Mouse (Mus musculus): ENCODE results near the gene 4933403O08Rik.

Gene 4933403O08Rik

DNA sequence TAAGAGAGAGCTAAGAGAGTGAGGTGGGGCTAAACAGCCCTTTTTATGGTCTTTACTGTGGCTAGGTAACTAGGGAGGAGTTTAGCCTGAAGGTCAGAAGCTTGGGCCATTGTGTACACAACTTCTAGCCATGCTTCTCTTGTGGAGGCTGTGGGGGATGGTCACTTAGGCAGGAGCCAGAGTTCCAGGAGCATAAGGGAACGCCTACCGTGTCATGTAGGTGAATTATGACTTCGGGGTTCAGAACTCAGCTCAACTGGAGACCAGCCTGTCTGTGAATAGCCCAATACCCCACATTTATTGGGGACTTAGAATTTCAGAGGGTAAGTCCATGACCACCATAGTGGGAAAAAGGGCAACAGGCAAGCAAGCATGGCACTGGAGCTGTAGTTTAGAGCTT, at the start of gene 4933403O08Rik:
Gene 4933403O08Rik, plus strand, starts transcription at position 301 of the 400 bp plus-strand sequence.
- no peak for DNase-seq

- DNase-seq: no peak
Measured at GRCm38 (mm10) chrX:112242916-112243315, 4.1 kb downstream of the 4933403O08Rik start.

DNA sequence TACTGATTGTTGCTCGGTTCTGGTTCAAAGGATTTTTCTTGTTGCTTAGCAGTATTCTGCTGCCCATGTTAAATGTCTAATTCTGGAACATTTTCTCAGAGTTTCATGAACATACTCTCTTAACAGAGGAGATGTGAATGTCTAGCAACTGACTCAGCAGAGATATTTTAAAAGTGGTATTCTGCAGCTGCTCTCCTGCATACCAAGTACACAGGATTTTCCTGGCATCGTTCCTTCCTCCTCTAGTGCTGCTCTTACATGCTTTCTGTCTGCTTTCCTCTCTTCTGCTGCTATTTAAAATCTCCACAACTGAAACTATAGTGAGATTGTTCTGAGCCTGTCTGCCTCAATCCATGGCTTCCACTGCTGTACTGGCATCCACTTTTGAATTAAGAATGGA, 16.7 kb downstream of the 4933403O08Rik start:
- no peak for DNase-seq

- no peak for DNase-seq
Measured at GRCm38 (mm10) chrX:112273550-112273949, 34.7 kb downstream of the 4933403O08Rik start.
